Mouse (Mus musculus): ENCODE data around the gene Rnf215. TPM values are rescaled to one million over a fixed set of nuclear protein-coding genes. Genes with fewer than 3 reads are reported as not detected.
A peak's percentile ranks its signal among the peaks of the same experiment; 100 is the strongest.
"Not testable (repeated sequence)": the region's sequence is repeated elsewhere in the genome, so short reads cannot be mapped to it uniquely, and the experiment has no call there.

The Rnf215 gene
- total RNA-seq (2021), result 10 to 100 TPM; 57.0 to 58.6 TPM

GRCm38 (mm10) chr11:4134986-4135935, at the start of gene Rnf215:
TSS of gene Rnf215 (plus strand) at chr11:4135202.
- DNase-seq, result peak; percentile 95
- intact Hi-C loops (cut with DNase I), result loop anchor here (2.0 kb wide), 1 partner anchor 84 kb away; the partner anchor contains the start of gene Castor1

- intact Hi-C loops (cut with DNase I), result no loop called here
- DNase-seq, result no peak
These were observed 48.8 kb upstream of the Rnf215 start for GRCm38 (mm10) chr11:4086246-4086645.

DNA sequence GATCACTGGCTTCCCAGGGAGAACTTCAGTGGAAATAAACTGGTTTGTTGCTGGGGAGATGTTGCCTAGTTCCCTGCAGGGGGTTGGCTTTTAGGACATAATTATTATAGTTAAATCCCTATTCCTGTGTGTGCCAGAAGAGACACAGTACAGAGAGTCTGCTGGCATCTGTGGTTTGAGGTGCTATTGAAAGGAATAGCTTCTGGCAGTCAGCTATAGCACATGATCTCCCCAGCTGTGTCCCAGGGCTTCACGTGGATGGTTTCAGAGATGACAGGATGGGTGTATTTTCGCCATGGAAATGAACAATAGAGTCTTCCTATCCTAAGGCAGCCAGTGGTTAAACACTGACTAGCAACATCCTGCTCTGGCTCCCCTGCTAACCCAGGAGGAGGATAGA, 47.7 kb upstream of the Rnf215 start:
- no peak for DNase-seq
- intact Hi-C loops (cut with DNase I), result no loop called here

DNA sequence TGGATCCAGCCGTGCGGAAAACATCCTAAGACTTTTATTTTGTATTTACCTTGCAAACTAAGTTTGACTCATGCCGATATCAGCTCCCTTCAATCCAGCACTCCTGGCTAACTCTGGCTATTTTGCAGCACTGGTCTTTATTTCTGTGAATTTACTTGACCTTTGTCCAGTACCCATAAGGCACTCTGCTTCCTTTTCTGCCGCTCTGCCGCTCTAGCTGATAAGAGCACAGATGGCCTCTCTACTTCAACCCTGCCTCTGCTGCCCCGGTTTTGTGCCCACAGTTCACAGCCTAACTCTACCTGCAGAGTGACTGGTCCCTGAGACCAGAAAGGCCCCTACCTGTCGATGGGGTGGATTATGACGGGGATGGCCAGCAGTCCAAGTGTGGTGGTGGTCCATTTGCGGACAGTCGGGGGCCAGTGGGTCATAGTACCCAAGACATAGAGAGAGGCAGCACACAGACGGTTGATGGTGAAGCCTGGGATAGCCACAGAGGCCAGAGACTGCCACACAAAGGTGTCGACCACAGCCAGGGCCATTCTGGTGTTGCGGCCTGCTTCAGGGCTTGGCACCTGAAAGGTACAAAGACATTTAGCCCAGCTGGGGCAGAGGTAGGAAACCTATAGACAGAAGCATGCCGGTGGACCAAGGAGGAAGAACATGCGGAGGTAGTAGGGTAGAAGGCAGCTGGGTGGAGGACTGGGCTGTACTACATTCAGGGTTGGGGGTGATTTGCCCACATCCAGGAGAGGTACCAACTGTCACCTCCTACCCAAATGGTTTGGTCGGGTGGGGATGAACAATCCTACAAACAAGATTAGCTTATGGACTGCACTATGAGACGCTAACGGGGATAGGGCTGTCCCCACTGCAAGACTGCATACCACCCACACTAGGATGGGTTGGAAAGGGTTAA, 41.3 kb upstream of the Rnf215 start:
- DNase-seq, result no peak
- intact Hi-C loops (cut with DNase I), result no loop called here

GRCm38 (mm10) chr11:4094378-4095170, 40.4 kb upstream of the Rnf215 start:
- intact Hi-C loops (cut with DNase I), result no loop called here

DNA sequence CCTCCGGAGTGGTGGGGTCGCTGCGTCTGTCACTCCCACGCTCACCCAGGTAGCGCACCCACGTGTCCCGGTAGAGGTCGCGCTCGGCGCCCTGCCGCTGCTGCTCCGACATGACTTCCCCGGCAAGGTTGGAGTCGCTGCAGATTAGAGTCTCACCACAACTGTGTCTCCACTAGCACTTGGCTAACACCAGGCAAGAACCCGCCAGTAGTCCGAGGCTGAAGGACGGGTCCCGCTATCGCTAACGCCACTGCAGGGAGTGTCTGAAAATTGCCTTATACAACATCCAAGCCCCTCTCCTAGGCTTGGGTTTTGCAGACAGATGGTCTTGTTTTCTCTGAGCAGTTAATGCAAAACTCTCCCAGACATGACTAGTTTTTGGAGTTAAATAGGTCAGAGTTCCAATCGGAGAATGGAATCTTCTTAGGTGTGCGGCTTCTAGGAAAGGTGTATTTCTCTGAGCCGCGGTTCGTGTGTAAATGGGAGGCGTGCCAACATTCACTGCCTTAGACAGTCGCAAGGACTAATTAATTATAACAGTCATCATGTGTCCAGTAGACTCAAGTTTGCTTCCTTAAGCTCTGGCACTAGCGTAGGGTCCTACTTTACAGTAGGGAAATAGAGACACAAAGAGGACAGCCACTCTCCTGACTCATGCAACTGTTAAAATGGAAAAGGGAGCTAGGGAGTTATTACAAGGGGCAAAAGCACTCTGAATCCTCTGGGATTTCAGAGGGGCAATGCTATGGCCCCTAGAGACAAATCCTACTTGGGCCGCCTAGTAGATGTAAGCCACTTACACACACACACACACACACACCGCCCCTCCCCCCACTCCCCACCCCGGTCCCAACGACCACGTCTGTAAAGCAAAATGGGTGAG, 39.6 kb upstream of the Rnf215 start, which contains the start of gene Mtfp1:
TSS of gene Mtfp1 (minus strand) at position 275 of the 883 bp plus-strand sequence.
- peak; percentile 54 for DNase-seq
- intact Hi-C loops (cut with DNase I), result no loop called here

More at GRCm38 (mm10) chr11:4094378-4095170, 40.4 kb upstream of the Rnf215 start:
- DNase-seq, result peak; percentile 57

DNA sequence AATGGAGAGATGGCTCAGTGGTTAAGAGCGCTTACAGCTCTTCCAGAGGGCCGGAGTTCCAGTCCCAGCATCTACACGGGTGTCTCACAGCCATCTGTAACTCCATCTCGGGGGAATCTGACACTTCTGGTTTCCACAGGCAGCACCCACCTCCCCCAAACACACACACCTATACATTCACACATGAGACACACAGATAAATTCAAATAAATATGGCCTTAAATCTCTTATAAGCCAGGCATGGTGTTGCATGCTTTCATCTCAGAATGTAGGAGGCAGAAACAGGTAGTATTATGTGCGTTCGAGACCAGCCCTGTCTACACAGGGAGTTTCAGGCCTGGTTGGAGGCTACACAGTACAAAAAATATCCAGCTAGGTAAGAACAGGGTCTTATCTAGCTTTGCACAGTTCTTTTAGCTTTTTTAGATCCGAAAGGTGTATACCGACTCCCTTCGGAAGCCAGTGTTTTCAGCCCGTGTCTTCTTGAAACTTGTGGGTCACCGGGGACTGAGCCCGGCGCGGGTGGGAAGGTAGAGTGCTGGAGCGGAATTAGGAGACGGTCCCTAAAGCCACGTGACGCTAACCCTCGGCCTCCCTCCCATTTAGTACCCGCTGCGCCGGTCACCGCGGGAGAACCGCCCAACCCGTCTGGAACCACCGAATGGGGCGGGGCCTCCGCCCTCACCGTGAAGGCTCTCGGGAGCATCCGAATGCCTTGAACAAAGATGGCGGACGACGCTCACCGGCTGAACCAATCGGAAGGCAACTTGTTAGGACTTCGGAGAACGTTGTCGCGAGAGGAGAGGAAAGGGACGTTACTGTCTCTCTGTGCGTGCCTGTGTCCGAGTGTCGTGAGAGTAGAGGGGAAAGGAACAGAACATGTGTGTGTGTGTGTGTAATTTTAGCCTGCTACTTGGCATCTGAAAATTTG, 38.7 kb upstream of the Rnf215 start:
- peak; percentile 99 for DNase-seq
- intact Hi-C loops (cut with DNase I), result no loop called here

DNA sequence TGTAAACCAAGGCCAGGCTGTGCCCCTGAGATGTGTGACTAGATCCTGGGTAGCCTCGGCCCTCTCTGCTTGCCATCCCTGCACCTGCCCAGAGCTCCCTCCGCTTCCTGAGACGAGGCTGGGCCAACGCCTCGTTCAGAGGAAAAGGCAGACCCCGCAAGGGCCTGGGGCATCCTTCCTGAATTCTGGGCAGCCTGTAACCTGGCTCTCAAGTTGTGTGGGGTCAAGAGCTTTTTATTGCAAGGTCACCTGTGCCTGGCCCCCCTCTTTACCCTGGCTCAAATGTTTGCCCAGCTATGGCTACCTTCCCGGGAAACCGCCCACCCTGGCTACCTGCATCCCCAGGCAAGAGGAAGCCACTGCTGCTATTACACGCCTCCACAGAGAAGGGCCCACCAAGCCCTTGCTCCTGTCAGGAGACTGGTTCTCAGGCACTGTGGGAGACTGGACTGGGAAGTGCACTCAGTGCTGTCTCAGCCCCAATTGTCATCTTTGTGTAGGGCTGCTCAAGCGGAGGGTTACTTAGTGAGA, 37.8 kb upstream of the Rnf215 start:
- intact Hi-C loops (cut with DNase I), result no loop called here

GRCm38 (mm10) chr11:4098120-4098519, 36.9 kb upstream of the Rnf215 start:
- intact Hi-C loops (cut with DNase I), result no loop called here
- no peak for DNase-seq

More for the DNA sequence above, 37.8 kb upstream of the Rnf215 start:
- no peak for DNase-seq

DNA sequence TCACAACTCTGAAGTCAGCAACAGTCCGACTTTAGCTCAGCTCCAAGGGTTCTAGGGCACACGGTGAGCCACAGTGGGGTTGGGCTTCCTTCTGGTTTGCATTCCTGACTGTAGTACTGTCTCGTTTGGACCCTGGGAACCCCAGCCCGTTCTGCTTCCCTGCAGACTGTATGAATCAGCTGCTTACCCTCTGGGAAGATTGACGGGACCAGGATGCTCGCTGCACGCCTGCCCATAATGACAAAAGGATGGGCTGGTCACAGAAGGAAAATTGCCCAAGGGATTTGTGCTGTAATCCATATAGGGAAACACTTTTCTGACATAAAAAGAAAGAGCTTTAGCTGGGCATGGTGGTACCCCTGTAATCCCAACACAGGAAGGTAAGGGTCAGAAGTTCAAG, 36.2 kb upstream of the Rnf215 start:
- intact Hi-C loops (cut with DNase I), result no loop called here
- no peak for DNase-seq

DNA sequence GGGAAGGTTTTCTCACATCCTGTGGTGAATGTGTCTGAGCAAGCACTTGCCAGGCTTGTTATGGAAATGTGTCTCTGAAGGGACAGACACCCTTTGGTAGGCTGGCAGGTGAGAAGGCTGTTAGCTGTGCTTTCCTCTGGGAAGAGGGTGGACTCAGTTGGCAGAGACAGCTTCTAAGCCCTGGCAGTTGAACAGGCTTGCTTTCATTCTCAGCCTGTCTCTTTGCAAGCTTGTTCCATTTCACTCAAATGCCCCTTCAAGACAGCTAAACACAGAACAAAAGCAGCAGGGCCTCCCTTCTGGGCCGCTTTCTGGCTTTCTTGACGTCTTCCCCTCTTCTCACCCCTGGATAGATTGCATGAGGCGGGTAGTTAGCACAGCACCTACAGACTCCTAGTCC, 35.6 kb upstream of the Rnf215 start:
- intact Hi-C loops (cut with DNase I), result no loop called here
- DNase-seq, result no peak

GRCm38 (mm10) chr11:4101851-4102250, 33.2 kb upstream of the Rnf215 start:
- no peak for DNase-seq
- intact Hi-C loops (cut with DNase I), result no loop called here

- intact Hi-C loops (cut with DNase I), result no loop called here
- DNase-seq, result no peak
These were observed 31.5 kb upstream of the Rnf215 start for GRCm38 (mm10) chr11:4103522-4103921.

GRCm38 (mm10) chr11:4104989-4105388, 30.0 kb upstream of the Rnf215 start:
- intact Hi-C loops (cut with DNase I), result no loop called here
- DNase-seq, result no peak

- DNase-seq, result no peak
- intact Hi-C loops (cut with DNase I), result no loop called here
These were observed 29.6 kb upstream of the Rnf215 start for GRCm38 (mm10) chr11:4105444-4105843.

- DNase-seq; intact Hi-C loops (cut with DNase I): not testable (repeated sequence)
These were observed 27.1 kb upstream of the Rnf215 start for GRCm38 (mm10) chr11:4107901-4108300.

DNA sequence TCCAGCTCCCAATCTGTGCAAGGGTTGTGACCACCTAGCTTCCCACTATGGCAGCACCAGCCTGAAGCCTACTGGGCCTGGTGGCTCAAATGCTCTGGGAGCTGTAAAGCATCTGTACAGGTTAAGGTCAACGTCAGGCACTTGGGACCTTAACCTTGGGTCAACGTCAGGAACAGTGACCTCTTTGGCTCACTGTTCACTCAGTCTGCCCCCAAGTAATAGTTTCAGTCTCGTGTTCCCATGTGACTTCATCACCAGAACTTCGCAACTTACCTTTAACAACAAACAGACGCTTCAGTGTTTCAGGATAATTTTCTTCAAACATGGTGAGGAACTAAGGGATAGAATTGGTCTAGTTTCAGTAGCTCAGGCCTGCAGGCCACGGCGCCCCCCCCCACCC, 26.3 kb upstream of the Rnf215 start:
- no peak for DNase-seq
- intact Hi-C loops (cut with DNase I), result no loop called here

DNA sequence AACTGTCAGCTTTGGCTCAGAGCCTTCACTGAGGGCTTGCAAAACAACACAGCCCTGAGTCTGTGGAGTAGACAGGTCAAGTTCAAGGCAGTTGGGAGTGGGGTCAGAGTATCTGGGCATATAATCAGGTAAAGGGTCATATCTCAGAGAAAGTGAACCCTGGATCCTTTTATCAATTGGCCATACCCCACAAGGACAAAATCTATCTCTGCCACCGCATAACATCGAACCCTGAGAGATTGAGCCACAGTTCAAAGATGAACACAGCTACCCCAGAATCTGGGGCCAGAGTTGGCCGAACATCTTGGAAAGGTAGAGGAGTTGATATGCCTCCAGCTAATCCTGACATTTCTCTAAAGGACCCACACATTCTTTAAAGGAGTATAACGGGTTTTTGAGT, 23.0 kb upstream of the Rnf215 start:
- no peak for DNase-seq

More for the DNA sequence above, 23.0 kb upstream of the Rnf215 start:
- intact Hi-C loops (cut with DNase I), result no loop called here

All from left cerebral cortex, postnatal 4 days (tissue).